Mouse (Mus musculus): ENCODE measurements around the gene Olfr491.

The Olfr491 gene

GRCm38 (mm10) chr7:108313151-108313550 is at the start of gene Olfr491:
TSS of gene Olfr491 (plus strand) at chr7:108313451.
- no peak for DNase-seq (ENCODE audit: low read depth, low spot score)

GRCm38 (mm10) chr7:108288834-108289233 is 24.4 kb upstream of the Olfr491 start, which contains the start of gene Olfr490:
TSS of gene Olfr490 (minus strand) at chr7:108288934.
- DNase-seq (ENCODE audit: low read depth, low spot score): no peak

GRCm38 (mm10) chr7:108323574-108323973 is 10.3 kb downstream of the Olfr491 start, which contains the start of gene Olfr492:
TSS of gene Olfr492 (minus strand) at chr7:108323674.
- DNase-seq (ENCODE audit: low read depth, low spot score): no peak

GRCm38 (mm10) chr7:108346879-108347278 is 33.6 kb downstream of the Olfr491 start, which contains the start of gene Olfr493:
TSS of gene Olfr493 (minus strand) at chr7:108346979.
- DNase-seq (ENCODE audit: low read depth, low spot score): no peak

GRCm38 (mm10) chr7:108365035-108365434 is 51.8 kb downstream of the Olfr491 start, which contains the start of gene Olfr494:
TSS of gene Olfr494 (plus strand) at chr7:108365335.
- no peak for DNase-seq (ENCODE audit: low read depth, low spot score)
